Mouse (Mus musculus): ENCODE data around the gene Nkiras2.
"Not testable (repeated sequence)": the region's sequence is repeated elsewhere in the genome, so short reads cannot be mapped to it uniquely, and the experiment has no call there.

Nkiras2 gene

GRCm38 (mm10) chr11:100598074-100598473 lies 21.0 kb upstream of the Nkiras2 start:
- in situ Hi-C loops (cut with MboI), result no loop called here

DNA sequence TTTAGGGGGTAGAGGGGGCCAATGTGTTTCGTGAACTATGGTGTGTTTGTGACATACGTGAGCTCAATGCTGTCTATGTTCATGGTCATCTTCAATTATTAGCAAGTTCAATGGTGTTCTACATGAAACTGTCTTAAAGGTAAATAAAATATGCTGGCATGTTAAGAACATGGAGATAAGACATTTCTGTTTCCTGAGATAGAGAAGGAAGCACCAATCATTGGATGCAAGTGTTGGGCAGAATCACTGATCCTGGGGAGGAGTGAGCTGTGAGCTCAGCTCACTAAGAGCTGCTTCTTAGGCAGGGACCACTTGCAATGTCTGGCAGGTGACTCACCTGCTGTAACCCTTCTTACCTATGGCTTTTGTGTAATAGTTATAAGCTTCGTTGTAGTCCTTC lies 17.7 kb upstream of the Nkiras2 start:
- in situ Hi-C loops (cut with MboI), result no loop called here

GRCm38 (mm10) chr11:100603155-100603554 lies 15.9 kb upstream of the Nkiras2 start:
- in situ Hi-C loops (cut with MboI), result no loop called here

GRCm38 (mm10) chr11:100603813-100604212 lies 15.2 kb upstream of the Nkiras2 start:
- in situ Hi-C loops (cut with MboI), result no loop called here

DNA sequence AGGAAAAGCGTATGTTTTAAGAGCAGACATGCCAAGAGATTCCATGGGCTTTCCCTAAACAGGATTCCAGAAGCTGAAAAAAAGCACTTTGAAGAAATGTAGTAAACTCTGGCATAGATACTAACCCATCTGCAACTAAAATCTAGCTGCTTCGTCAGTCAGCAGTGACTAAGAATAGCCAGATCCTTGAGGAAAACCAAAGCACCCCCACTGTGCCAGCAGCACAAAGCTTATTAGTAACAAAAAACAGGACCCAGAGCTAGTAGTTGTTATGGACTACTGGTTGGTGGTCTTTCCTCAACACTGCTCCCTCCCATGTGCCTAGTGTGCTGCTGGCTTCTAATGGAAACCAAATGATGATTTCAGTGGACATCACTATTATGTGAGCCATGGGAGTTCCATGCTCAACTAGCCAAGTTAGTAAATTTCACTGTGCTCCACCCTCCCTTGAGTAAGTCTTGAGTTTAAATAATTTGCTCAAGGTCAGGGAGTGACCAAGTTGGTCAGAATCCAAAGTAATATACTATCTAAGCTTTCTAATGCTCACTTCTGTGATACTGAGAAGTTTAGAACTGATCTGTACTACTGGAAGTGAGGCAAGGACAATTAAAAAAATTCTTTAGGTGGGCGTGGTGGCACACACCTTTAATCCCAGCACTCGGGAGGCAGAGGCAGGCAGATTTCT lies 14.6 kb upstream of the Nkiras2 start:
- in situ Hi-C loops (cut with MboI), result no loop called here

DNA sequence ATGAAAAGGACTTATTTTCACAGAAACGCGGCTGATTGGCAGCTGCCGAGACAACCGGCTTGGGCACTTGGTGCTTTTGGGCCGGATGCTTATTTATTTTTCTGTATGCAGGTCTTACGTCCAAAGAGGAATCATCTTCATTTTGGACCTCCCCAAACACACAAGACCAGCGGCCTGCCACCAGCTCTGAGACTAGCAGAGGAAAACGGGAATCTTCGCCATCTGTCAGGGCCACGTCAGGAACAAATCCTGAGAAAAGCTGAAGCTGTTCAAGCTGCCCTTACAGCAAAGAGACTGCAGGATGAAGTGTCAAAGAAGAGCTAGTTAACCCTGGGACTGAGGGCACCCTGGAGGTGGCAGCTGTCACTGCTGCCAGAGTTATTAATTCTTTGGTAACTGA lies 13.6 kb upstream of the Nkiras2 start:
- in situ Hi-C loops (cut with MboI), result no loop called here

- in situ Hi-C loops (cut with MboI), result no loop called here
Observed at GRCm38 (mm10) chr11:100607121-100607520, 11.9 kb upstream of the Nkiras2 start.

DNA sequence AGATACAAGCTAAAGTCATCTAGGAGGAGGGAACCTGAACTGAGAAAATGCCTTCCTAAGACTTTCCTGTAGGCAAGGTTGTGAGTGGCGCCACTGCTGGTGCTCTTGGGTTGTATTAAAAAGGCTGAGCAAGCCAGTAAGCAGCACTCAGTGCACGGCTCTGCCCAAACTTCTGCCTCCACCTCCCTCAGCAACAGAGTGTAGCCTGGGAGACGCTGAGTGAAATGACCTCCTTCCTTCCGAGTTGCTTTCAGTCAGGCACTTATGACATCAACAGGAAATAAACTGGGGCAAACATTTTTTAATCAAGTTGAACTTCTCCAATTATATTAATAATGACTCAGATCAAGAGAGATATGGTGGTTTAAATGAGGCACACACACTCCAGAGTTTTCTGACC lies 10.2 kb upstream of the Nkiras2 start:
- in situ Hi-C loops (cut with MboI), result no loop called here

DNA sequence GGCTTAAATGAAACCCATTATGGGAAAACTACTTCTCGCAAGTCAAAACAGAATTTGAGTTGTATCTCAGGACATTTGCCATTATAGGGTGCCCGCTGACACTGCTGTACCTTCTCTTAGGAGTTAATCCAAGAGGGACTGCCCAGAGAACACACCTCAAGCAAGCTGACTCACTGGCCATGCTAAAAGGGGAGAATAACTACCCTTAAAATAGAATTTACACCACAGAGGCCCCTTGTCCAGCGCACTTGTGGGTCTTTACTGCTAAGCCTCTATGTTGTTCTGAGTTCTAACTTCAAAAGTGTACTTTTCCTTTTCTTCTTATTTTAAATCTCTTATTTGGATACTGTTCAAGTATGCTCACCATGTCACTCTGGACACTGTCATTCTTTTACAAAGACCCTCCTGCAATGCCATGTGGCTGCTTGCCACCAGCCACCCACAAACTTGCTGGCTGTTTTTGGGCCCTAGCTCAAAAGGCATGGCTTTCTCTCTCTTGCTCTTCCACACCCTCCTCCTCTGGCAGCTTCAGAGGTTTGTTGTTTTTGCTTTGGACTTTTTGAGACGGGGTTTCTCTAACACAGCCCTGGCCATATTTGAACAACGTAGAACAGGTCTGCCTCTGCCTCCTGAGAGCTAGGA lies 9.6 kb upstream of the Nkiras2 start:
- in situ Hi-C loops (cut with MboI), result no loop called here

- in situ Hi-C loops (cut with MboI), result no loop called here
Observed at GRCm38 (mm10) chr11:100609997-100610680, 8.9 kb upstream of the Nkiras2 start.

DNA sequence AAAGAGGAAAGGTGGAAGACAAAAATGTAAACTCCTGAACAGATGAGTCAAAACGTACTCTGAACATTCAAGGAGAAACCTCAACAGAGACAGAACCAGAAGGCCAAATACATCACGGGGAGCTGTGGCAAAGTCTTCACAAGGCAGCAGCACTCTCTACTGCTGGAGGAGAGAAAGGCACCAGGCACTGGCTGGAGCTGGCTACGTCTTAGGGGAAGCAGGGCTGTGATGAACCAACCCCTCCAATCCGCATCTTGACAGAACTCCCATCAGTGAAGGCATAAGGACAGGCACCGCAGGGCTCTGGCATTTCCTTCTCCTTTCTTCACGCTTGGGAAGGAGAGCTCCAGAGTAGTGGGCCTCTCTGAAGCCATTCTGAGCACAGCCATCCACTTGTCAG lies 7.4 kb upstream of the Nkiras2 start:
- in situ Hi-C loops (cut with MboI), result no loop called here

DNA sequence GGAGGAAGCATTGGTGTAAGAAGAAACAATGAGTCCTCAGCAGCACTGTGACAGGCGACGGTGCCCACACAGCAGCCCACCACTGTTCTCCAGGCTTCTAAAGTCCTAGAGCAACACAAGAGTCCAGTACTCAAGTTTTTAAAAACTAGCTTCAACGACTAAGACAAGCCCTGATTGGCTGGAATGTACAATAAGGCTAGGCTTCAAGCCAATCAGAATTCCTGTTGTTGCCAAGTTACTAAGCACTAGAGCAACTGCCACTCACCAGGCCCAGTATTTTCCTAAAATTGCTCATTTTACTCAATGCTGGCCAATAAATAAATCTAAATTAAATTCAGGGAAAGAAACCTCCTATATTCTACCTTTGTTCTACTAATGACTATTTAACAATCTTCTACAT lies 5.8 kb upstream of the Nkiras2 start:
- in situ Hi-C loops (cut with MboI), result no loop called here

DNA sequence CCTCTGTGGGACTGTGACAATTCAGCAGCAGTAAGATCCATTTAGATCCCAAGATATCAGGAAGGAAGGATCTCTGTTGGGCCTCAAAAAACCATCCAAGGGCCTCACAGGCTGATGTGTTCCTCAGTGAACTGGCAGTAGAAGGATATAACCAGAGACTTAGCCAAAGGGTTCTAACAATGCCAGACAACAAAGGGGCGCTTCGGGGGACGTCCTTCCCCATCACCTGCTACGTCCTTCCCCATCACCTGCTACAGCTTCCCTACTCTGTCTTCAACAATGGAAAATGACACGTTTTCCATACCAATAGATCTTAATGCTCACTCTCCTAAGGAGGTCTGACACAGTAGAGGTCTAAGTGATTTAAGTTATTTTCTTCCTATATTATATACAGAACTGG lies 2.7 kb upstream of the Nkiras2 start:
- in situ Hi-C loops (cut with MboI), result no loop called here

GRCm38 (mm10) chr11:100616836-100617235 lies 2.2 kb upstream of the Nkiras2 start:
- in situ Hi-C loops (cut with MboI), result not testable (repeated sequence)

DNA sequence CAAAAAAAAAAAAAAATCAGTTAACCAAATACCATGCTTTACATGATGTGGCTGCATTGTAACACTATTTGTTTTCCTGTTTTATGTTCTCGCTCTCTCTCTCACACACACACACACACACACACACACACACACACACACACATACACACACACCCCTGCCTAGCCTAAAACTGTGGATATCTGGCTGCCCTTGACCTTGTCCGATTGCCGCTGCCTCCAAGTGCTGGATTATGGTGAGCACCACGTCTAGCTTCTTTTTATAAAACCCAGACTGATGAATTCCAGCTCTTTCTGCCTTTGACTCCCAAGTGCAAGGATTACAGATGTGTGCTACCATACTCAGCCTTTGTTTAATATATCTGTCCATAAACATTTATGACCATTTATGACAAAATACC lies 1.6 kb upstream of the Nkiras2 start:
- in situ Hi-C loops (cut with MboI), result no loop called here

GRCm38 (mm10) chr11:100619485-100619975 lies 486 bp downstream of the Nkiras2 start:
- in situ Hi-C loops (cut with MboI), result no loop called here

- in situ Hi-C loops (cut with MboI), result loop anchor here (5.0 kb wide), 1 partner anchor 33 kb away; no protein-coding TSS in a partner anchor
Observed at GRCm38 (mm10) chr11:100619982-100620381, 938 bp downstream of the Nkiras2 start, which contains the start of gene Dnajc7. TSS of gene Dnajc7 (minus strand) at chr11:100620168.

DNA sequence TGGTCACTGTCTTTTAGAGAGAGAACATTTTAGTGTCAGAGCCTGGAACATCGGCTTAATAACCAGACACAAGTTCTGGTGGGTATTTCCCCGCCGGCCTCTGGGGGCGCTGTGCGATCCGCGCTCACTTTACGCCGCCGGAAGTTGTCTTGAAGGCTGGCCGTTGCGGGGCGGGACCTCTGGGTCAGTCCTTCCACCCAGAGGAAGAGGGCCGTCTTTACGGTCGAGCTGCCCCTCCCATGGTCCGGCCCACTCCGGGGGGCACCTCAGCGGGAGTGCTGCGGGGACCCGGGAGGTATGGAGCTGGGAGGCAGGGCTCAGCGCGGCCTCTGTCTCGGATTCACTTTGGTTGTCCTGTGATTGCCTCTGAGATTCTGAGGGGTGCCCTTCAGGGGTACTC lies 3.7 kb downstream of the Nkiras2 start:
- in situ Hi-C loops (cut with MboI), result loop anchor here (5.0 kb wide), 1 partner anchor 35 kb away; no protein-coding TSS in a partner anchor

DNA sequence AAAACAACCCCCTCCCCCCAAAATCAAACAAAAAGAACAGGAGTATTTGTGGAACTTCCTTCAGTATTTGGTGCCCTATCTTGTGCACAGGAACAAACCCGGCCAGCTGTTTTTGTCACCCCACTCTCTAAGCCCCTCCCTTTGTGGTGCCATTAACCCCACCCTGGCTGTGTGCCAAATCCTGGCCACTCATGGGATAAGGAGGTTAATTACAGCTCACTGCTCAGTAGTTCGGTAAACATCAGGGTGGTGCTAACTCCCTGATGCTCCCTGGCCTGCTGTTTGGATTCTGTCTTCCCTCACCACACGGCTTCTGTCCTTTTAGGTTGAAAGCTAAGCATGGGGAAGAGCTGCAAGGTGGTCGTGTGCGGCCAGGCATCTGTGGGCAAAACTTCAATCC lies 4.8 kb downstream of the Nkiras2 start:
- in situ Hi-C loops (cut with MboI), result loop anchor here (5.0 kb wide), 1 partner anchor 37 kb away; no protein-coding TSS in a partner anchor

GRCm38 (mm10) chr11:100625754-100626700 lies 7.0 kb downstream of the Nkiras2 start:
- in situ Hi-C loops (cut with MboI), result no loop called here

GRCm38 (mm10) chr11:100626701-100627195 lies 7.7 kb downstream of the Nkiras2 start:
- in situ Hi-C loops (cut with MboI), result no loop called here
